ENCODE assay signal across 22 mouse cellular contexts in the genomic region with DNA sequence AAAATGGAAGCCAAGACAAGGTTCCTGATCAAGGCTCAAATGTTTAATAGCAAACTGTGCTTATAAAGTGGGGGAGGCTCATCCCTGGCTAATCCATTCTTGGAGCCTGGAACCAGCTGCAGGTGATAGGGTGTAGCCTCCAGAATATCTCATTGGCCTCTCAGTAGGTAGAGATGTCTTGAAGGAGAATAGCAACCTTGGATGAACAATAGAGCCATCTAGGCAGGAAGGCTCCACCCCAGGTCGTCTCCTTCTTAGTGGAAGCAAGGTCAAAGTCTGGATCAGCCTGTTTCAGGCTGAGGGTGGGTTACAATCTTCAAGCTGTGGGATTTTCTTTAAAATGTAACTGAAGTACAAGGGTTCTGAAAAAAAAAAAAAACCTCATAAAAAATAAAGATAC.
DNase-seq lines count a peak whose midpoint lies in the region; TF ChIP-seq lines count a peak whose summit lies in the region.
"Had no signal": no experiment of that assay in that cellular context is flagged by ENCODE, and none has a peak within 500 bp of the region (broad histone marks: within the 10 kb centered on the region; RNA-seq: fewer than 3 reads in every experiment).

No protein-coding gene starts in this region.

- H3K36me3 ChIP-seq in ES-Bruce4 (ENCODE audit: control insufficient read depth, insufficient read depth, low read length, poor library complexity, severe bottlenecking): no peaks in the 10 kb centered on the region; the same call in 1 of the 2 replicates
- H3K36me3 ChIP-seq: embryonic facial prominence, embryonic 10.5 days; embryonic facial prominence, embryonic 12.5 days; forebrain, embryonic 15.5 days; G1E had no signal

- H3K27ac ChIP-seq in ES-Bruce4 (ENCODE audit: insufficient read depth, low read length): peak overlapping the region; percentile 61; the same call in 1 of the 2 replicates
- H3K27ac ChIP-seq: embryonic facial prominence, embryonic 10.5 days; embryonic facial prominence, embryonic 12.5 days; forebrain, embryonic 13.5 days; forebrain, embryonic 15.5 days had no signal

- no peaks in the 10 kb centered on the region for H3K27me3 ChIP-seq in ES-Bruce4 (ENCODE audit: control insufficient read depth, insufficient read depth, low read length, poor library complexity, severe bottlenecking)
- H3K27me3 ChIP-seq: embryonic facial prominence, embryonic 12.5 days; forebrain, embryonic 13.5 days; forebrain, embryonic 15.5 days; Patski had no signal

- no peak for TF ChIP-seq CTCF in ES-Bruce4 (IDR thresholded peaks at IDR 0.05; ENCODE audit: low read depth, low read length)

- peak; percentile 70 for TF ChIP-seq EP300 in ES-Bruce4 (IDR thresholded peaks at IDR 0.05; ENCODE audit: insufficient read depth, low read depth, low read length)

- H3K9me3 ChIP-seq in ES-Bruce4 (replicated peaks; ENCODE audit: control insufficient read depth, insufficient read depth, low read length, poor library complexity, severe bottlenecking): peaks cover 3% of the 10 kb centered on the region; the same call in 1 of the 2 replicates
- H3K9me3 ChIP-seq: embryonic facial prominence, embryonic 10.5 days; embryonic facial prominence, embryonic 12.5 days; forebrain, embryonic 13.5 days; forebrain, embryonic 15.5 days; G1E had no signal

- no peak overlapping the region for H3K4me3 ChIP-seq in ES-Bruce4 (ENCODE audit: low read depth, low read length)
- H3K4me3 ChIP-seq: embryonic facial prominence, embryonic 10.5 days; embryonic facial prominence, embryonic 12.5 days; forebrain, embryonic 13.5 days; forebrain, embryonic 15.5 days had no signal

- TF ChIP-seq POLR2A in ES-Bruce4 (IDR thresholded peaks at IDR 0.05; ENCODE audit: insufficient read depth, low read length): no peak

- peak; percentile 94 for DNase-seq in ES-CJ7 (ENCODE audit: low read depth, low spot score)
- DNase-seq in R1 (ENCODE audit: low read depth, low spot score): peak; percentile 96
- peak; percentile 74 for DNase-seq in ZHBTc4 (ENCODE audit: low read depth, low spot score)
- DNase-seq in kidney, adult 18-20 months: no peak
- no peak for DNase-seq in ovary, postnatal 36 days (ENCODE audit: low spot score)
- DNase-seq in cerebellum, postnatal 36 days: no peak
- DNase-seq: adrenal gland, adult 2 months; adrenal gland, postnatal 10 days; adrenal gland, postnatal 25 days; cerebellum, adult 11 months; cerebellum, adult 18-20 months; cerebellum, adult 8-10 months; cerebellum, adult 9-11 months; cerebellum, postnatal 14 days; forebrain, postnatal 0 days had no signal

- H3K4me1 ChIP-seq in ES-Bruce4 (ENCODE audit: control insufficient read depth, insufficient read depth, low read length): no peaks in the 10 kb centered on the region
- H3K4me1 ChIP-seq: embryonic facial prominence, embryonic 10.5 days; embryonic facial prominence, embryonic 12.5 days; forebrain, embryonic 13.5 days; forebrain, embryonic 15.5 days had no signal

- H3K9ac ChIP-seq in ES-Bruce4 (ENCODE audit: low read depth, poor library complexity, severe bottlenecking): no peak overlapping the region
- H3K9ac ChIP-seq: embryonic facial prominence, embryonic 12.5 days; forebrain, embryonic 13.5 days; forebrain, embryonic 15.5 days; forebrain, postnatal 0 days had no signal

Comparison
In these comparisons a context has a peak if more than half of its experiments do, and no peak if none do; other contexts are left out.
1. DNase-seq: peak in ES-CJ7 (single experiment), R1 (single experiment) and ZHBTc4 (single experiment); none in kidney, adult 18-20 months (single experiment), ovary, postnatal 36 days (single experiment) and cerebellum, postnatal 36 days (0 of 2).